Mouse (Mus musculus): ENCODE measurements around the gene Ppib.

DNA sequence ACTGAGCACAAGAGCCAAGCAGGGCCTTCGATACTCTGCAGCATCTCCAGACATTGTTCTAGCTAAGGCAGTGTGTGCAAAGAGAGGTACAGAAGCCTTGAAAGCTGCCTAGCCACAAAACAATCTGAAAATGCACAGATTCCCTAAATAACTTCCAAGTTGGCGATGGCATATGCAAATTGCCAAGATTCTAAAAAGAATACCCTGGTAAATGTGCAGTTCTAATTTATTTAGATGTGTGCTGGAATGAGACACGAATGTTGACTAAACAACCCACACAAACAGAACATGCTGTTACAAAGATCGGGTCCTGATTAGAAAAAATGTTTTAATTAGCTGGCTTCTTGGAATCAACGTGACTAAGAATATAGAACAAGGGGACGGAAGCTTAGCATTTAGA is 42.6 kb downstream of the Ppib start:
- TF ChIP-seq POLR2A (IDR thresholded peaks at IDR 0.05; ENCODE audit: control insufficient read depth, extremely low read depth, insufficient read depth, low read length, poor library complexity) (no peak), CTCF (IDR thresholded peaks at IDR 0.05; ENCODE audit: borderline replicate concordance, control insufficient read depth, extremely low read depth, insufficient read depth, low read length, poor library complexity) (no peak)

Measured in thymus, adult 2 months (tissue).